Mouse (Mus musculus) embryonic facial prominence, embryonic 14.5 days (tissue): ENCODE results near the gene Lca5. TPM values are rescaled to one million over a fixed set of nuclear protein-coding genes. Genes with fewer than 3 reads are reported as not detected.

Experiments
- ATAC-seq: fragments of 200-750 bp; cut with Nextera tagmentation; 2 replicates; pipeline ENCODE4 v1.8.0; 2017; ENCODE audit warnings: low read depth, moderate number of reproducible peaks, moderate TSS enrichment
- DNase-seq: peaks from one replicate; pipeline ENCODE4 v3.0.0-alpha.2; 2015; ENCODE audit warnings: low spot score
- H3K27ac ChIP-seq: fragments of 300-500 bp; sonication (generic); replicated peaks from 2 replicates; pipeline ENCODE4 v1.5.1; 2014; ENCODE audit warnings: low read depth, mild to moderate bottlenecking, low read length, moderate library complexity
- H3K27me3 ChIP-seq: fragments of 300-500 bp; sonication (generic); replicated peaks from 2 replicates; pipeline ENCODE4 v1.6.1; 2014; ENCODE audit warnings: low read length; ENCODE audit not compliant: control insufficient read depth, insufficient read depth
- H3K36me3 ChIP-seq: fragments of 300-500 bp; sonication (generic); 2 replicates; pipeline ENCODE4 v1.6.1; 2014; ENCODE audit warnings: low read length, mixed read lengths; ENCODE audit not compliant: control insufficient read depth, insufficient read depth
- H3K4me1 ChIP-seq: fragments of 300-500 bp; sonication (generic); 2 replicates; pipeline ENCODE4 v1.6.1; 2014; ENCODE audit warnings: antibody characterized with exemption, low read length; ENCODE audit not compliant: control insufficient read depth, insufficient read depth
- H3K4me2 ChIP-seq: fragments of 300-500 bp; sonication (generic); 2 replicates; pipeline ENCODE4 v1.6.1; 2014; ENCODE audit warnings: low read depth, mild to moderate bottlenecking, low read length, moderate library complexity, mixed read lengths
- H3K4me3 ChIP-seq: fragments of 300-500 bp; sonication (generic); 2 replicates; pipeline ENCODE4 v1.5.1; 2014; ENCODE audit warnings: low read depth, mild to moderate bottlenecking, low read length
- H3K9ac ChIP-seq: fragments of 300-500 bp; sonication (generic); 2 replicates; pipeline ENCODE4 v1.6.1; 2014; ENCODE audit warnings: low read depth, mild to moderate bottlenecking, low read length, moderate library complexity, mixed read lengths
- H3K9me3 ChIP-seq: fragments of 300-500 bp; sonication (generic); 2 replicates; pipeline ENCODE4 v1.6.1; 2016; ENCODE audit warnings: low read length; ENCODE audit not compliant: control insufficient read depth
- WGBS: fragments of 180-500 bp; shearing (Covaris S2); extraction: QIAGEN DNeasy Blood & Tissue Kit; methylation state at CpG from one replicate; pipeline ENCODE4 v1.1.7; 2014; 5-methylcytosine and 5-hydroxymethylcytosine counted together
- polyA plus RNA-seq: library from polyadenylated mRNA; unstranded; fragments of >200 nt; fragmentation: Nextera tagmentation; extraction: Ambion mirVana; gene quantifications from 2 replicates; pipeline ENCODE4 v1.2.1, GENCODE M21; 2014

Lca5 gene
- 19.5 and 20.3 TPM in 2 replicates for polyA plus RNA-seq

- Histone ChIP-seq H3K27me3 (no peaks in the 10 kb centered on the region), H3K4me3 (peak within 1 kb of the TSS; percentile 63), H3K9me3 (no peaks in the 10 kb centered on the region), H3K4me1 (peaks cover 6% of the 10 kb centered on the region), H3K27ac (peak within 1 kb of the TSS; percentile 91), H3K4me2 (peak within 1 kb of the TSS; percentile 75), H3K9ac (peak within 1 kb of the TSS; percentile 71), H3K36me3 (no peaks in the 10 kb centered on the region)
- DNase-seq (peak; percentile 98), ATAC-seq (peak; percentile 100)
- WGBS: 2% methylated on average over 50 of the region's 57 CpGs
Observed at GRCm38 (mm10) chr9:83440392-83441357, at the start of gene Lca5. TSS of gene Lca5 (minus strand) at chr9:83441127.

GRCm38 (mm10) chr9:83488491-83489210 is 47.7 kb upstream of the Lca5 start:
- Histone ChIP-seq H3K4me2 (peak overlapping the region; percentile 24; the same call in 1 of the 2 replicates), H3K4me3 (no peak overlapping the region), H3K27ac (no peak overlapping the region), H3K36me3 (no peaks in the 10 kb centered on the region), H3K4me1 (no peaks in the 10 kb centered on the region), H3K9ac (no peak overlapping the region), H3K9me3 (no peaks in the 10 kb centered on the region), H3K27me3 (no peaks in the 10 kb centered on the region)
- no peak for ATAC-seq
- 43% methylated on average over 15 of the region's 15 CpGs for WGBS
- peak; percentile 19 for DNase-seq

- H3K36me3 ChIP-seq: no peaks in the 10 kb centered on the region
- WGBS: 44% methylated on average over 9 of the region's 9 CpGs
- no peak overlapping the region for H3K9ac ChIP-seq
- H3K27ac ChIP-seq: no peak overlapping the region
- no peaks in the 10 kb centered on the region for H3K9me3 ChIP-seq
- no peaks in the 10 kb centered on the region for H3K27me3 ChIP-seq
- peak; percentile 13 for DNase-seq
- no peaks in the 10 kb centered on the region for H3K4me1 ChIP-seq
- H3K4me2 ChIP-seq: 0 out of 2 replicates have a peak overlapping the region, but pooled peaks have one; percentile 24
- ATAC-seq: no peak; the same call in 1 of the 2 replicates
- H3K4me3 ChIP-seq: no peak overlapping the region
Observed at GRCm38 (mm10) chr9:83487771-83488470, 47.0 kb upstream of the Lca5 start.

GRCm38 (mm10) chr9:83485966-83486365 is 45.0 kb upstream of the Lca5 start:
- no peaks in the 10 kb centered on the region for H3K27me3 ChIP-seq
- H3K9me3 ChIP-seq: no peaks in the 10 kb centered on the region
- DNase-seq (no peak), ATAC-seq (no peak)
- WGBS: 93% methylated on average over 3 of the region's 3 CpGs
- no peak overlapping the region for H3K4me2 ChIP-seq
- H3K27ac ChIP-seq: no peak overlapping the region
- no peaks in the 10 kb centered on the region for H3K4me1 ChIP-seq
- H3K36me3 ChIP-seq: no peaks in the 10 kb centered on the region
- no peak overlapping the region for H3K9ac ChIP-seq
- H3K4me3 ChIP-seq: no peak overlapping the region

GRCm38 (mm10) chr9:83485357-83485756 is 44.4 kb upstream of the Lca5 start:
- WGBS: 95% methylated on average over 1 of the region's 1 CpGs
- no peak overlapping the region for H3K4me3 ChIP-seq

GRCm38 (mm10) chr9:83483419-83483818 is 42.5 kb upstream of the Lca5 start:
- no peaks in the 10 kb centered on the region for H3K9me3 ChIP-seq
- WGBS: 91% methylated on average over 4 of the region's 4 CpGs
- no peak for DNase-seq
- H3K36me3 ChIP-seq: no peaks in the 10 kb centered on the region
- H3K27me3 ChIP-seq: no peaks in the 10 kb centered on the region
- H3K4me3 ChIP-seq: no peak overlapping the region
- no peaks in the 10 kb centered on the region for H3K4me1 ChIP-seq
- no peak overlapping the region for H3K4me2 ChIP-seq
- H3K9ac ChIP-seq: no peak overlapping the region
- ATAC-seq: no peak
- H3K27ac ChIP-seq: no peak overlapping the region

More at GRCm38 (mm10) chr9:83485357-83485756, 44.4 kb upstream of the Lca5 start:
- H3K27me3 ChIP-seq: no peaks in the 10 kb centered on the region
- DNase-seq: no peak
- no peak overlapping the region for H3K4me2 ChIP-seq
- H3K36me3 ChIP-seq: no peaks in the 10 kb centered on the region
- ATAC-seq: no peak
- no peaks in the 10 kb centered on the region for H3K9me3 ChIP-seq
- H3K27ac ChIP-seq: no peak overlapping the region
- no peaks in the 10 kb centered on the region for H3K4me1 ChIP-seq
- H3K9ac ChIP-seq: no peak overlapping the region

- ATAC-seq: peak; percentile 53
- no peak overlapping the region for H3K9ac ChIP-seq
Observed at GRCm38 (mm10) chr9:83482176-83482949, 41.4 kb upstream of the Lca5 start.

More at GRCm38 (mm10) chr9:83482176-83482949, 41.4 kb upstream of the Lca5 start:
- DNase-seq: peak; percentile 54
- H3K27me3 ChIP-seq: no peaks in the 10 kb centered on the region
- H3K9me3 ChIP-seq: no peaks in the 10 kb centered on the region
- H3K4me3 ChIP-seq: no peak overlapping the region
- H3K4me2 ChIP-seq: no peak overlapping the region
- H3K36me3 ChIP-seq: no peaks in the 10 kb centered on the region
- peak overlapping the region; percentile 39 for H3K27ac ChIP-seq
- 78% methylated on average over 4 of the region's 4 CpGs for WGBS
- no peaks in the 10 kb centered on the region for H3K4me1 ChIP-seq
